ENCODE assay signal across 14 mouse cellular contexts in the genomic region with DNA sequence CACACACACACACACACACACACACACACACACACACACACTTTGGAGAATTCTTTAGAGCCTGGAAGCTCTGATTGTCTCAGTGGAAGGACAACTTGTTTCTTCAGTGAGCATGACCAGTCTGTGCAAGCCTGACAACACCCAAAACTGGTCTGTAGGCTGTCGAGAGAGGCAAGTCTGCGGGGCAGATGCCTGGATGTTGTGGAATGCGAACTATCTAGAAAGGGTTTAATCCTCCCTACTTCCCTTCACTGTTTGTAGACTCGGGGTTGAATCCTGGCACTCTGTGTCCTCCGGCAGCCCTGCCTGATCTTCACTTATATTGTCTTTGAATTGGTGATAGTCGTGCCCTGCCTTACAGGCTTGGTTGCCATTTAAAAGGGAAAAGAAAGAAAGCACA. TPM values are rescaled to one million over a fixed set of nuclear protein-coding genes. Genes with fewer than 3 reads are reported as not detected.
DNase-seq lines count a peak whose midpoint lies in the region; ATAC-seq and TF ChIP-seq lines count a peak whose summit lies in the region.
"Had no signal": no experiment of that assay in that cellular context is flagged by ENCODE, and none has a peak within 500 bp of the region (broad histone marks: within the 10 kb centered on the region; RNA-seq: fewer than 3 reads in every experiment).

No protein-coding gene starts in this region.

- peaks cover 6% of the 10 kb centered on the region; the same call in 1 of the 2 replicates for H3K36me3 ChIP-seq in forebrain, embryonic 13.5 days (ENCODE audit: poor library complexity, severe bottlenecking)
- no peaks in the 10 kb centered on the region for H3K36me3 ChIP-seq in forebrain, postnatal 0 days (ENCODE audit: insufficient read depth)
- H3K36me3 ChIP-seq in hindbrain, embryonic 13.5 days: no peaks in the 10 kb centered on the region
- 0 out of 2 replicates have a peak, but pooled peaks cover 2% of the 10 kb centered on the region for H3K36me3 ChIP-seq in hindbrain, embryonic 11.5 days (ENCODE audit: control insufficient read depth, insufficient read depth, low read length)
- H3K36me3 ChIP-seq: liver, embryonic 13.5 days had no signal

- no peaks in the 10 kb centered on the region for H3K27me3 ChIP-seq in forebrain, embryonic 13.5 days
- no peaks in the 10 kb centered on the region for H3K27me3 ChIP-seq in forebrain, postnatal 0 days (ENCODE audit: insufficient read depth, low read length)
- no peaks in the 10 kb centered on the region for H3K27me3 ChIP-seq in hindbrain, embryonic 13.5 days
- H3K27me3 ChIP-seq in hindbrain, embryonic 11.5 days (ENCODE audit: control insufficient read depth, insufficient read depth, low read length): no peaks in the 10 kb centered on the region

- no peak for DNase-seq in forebrain, postnatal 0 days
- no peak for DNase-seq in hindbrain, embryonic 11.5 days (ENCODE audit: low spot score)
- peak; percentile 34 for DNase-seq in urinary bladder, postnatal 14 days (ENCODE audit: low spot score)
- DNase-seq in urinary bladder, postnatal 10 days (ENCODE audit: low spot score): no peak
- no peak for DNase-seq in layer of hippocampus, adult 2 months (ENCODE audit: low spot score in 2 of 2)
- no peak for DNase-seq in spleen, postnatal 4 days (ENCODE audit: low spot score in 2 of 2)
- DNase-seq: cerebellum, adult 18-20 months; kidney, postnatal 14 days; liver, embryonic 13.5 days; spleen, adult 18-20 months had no signal

- peak overlapping the region; percentile 31; the same call in 1 of the 2 replicates for H3K27ac ChIP-seq in forebrain, embryonic 13.5 days
- no peak overlapping the region for H3K27ac ChIP-seq in forebrain, postnatal 0 days (ENCODE audit: low read depth, low read length)
- H3K27ac ChIP-seq in hindbrain, embryonic 13.5 days: 0 out of 2 replicates have a peak overlapping the region, but pooled peaks have one; percentile 18
- no peak overlapping the region for H3K27ac ChIP-seq in hindbrain, embryonic 11.5 days (ENCODE audit: low read depth, low read length)
- H3K27ac ChIP-seq in layer of hippocampus, adult 2 months: no peak overlapping the region
- H3K27ac ChIP-seq: left cerebral cortex, adult 2 months; liver, embryonic 13.5 days; macrophage had no signal

- peaks cover 67% of the 10 kb centered on the region for H3K4me1 ChIP-seq in forebrain, embryonic 13.5 days
- H3K4me1 ChIP-seq in forebrain, postnatal 0 days (ENCODE audit: insufficient read depth): peaks cover 14% of the 10 kb centered on the region; the same call in 1 of the 2 replicates
- peaks cover 75% of the 10 kb centered on the region for H3K4me1 ChIP-seq in hindbrain, embryonic 13.5 days (replicated peaks)
- H3K4me1 ChIP-seq in hindbrain, embryonic 11.5 days (replicated peaks; ENCODE audit: control insufficient read depth, insufficient read depth, low read length): peaks cover 13% of the 10 kb centered on the region

- no peaks in the 10 kb centered on the region for H3K9me3 ChIP-seq in forebrain, embryonic 13.5 days (replicated peaks)
- no peaks in the 10 kb centered on the region for H3K9me3 ChIP-seq in forebrain, postnatal 0 days (ENCODE audit: low read length)
- H3K9me3 ChIP-seq in hindbrain, embryonic 13.5 days: no peaks in the 10 kb centered on the region
- no peaks in the 10 kb centered on the region for H3K9me3 ChIP-seq in hindbrain, embryonic 11.5 days (ENCODE audit: control insufficient read depth, low read length)
- H3K9me3 ChIP-seq: liver, embryonic 13.5 days had no signal

- TF ChIP-seq CTCF in forebrain, postnatal 0 days (IDR thresholded peaks at IDR 0.05; ENCODE audit: low read depth): no peak
- no peak for TF ChIP-seq CTCF in layer of hippocampus, adult 2 months (conservative IDR thresholded peaks at IDR 0.05)

- WGBS in forebrain, embryonic 13.5 days: 32% methylated on average over 6 of the region's 6 CpGs
- WGBS in forebrain, postnatal 0 days: 32% methylated on average over 6 of the region's 6 CpGs
- 37% methylated on average over 6 of the region's 6 CpGs for WGBS in hindbrain, embryonic 13.5 days
- 42% methylated on average over 6 of the region's 6 CpGs for WGBS in hindbrain, embryonic 11.5 days

- no peak overlapping the region for H3K9ac ChIP-seq in forebrain, embryonic 13.5 days
- H3K9ac ChIP-seq in forebrain, postnatal 0 days: no peak overlapping the region
- no peak overlapping the region for H3K9ac ChIP-seq in hindbrain, embryonic 13.5 days
- H3K9ac ChIP-seq in hindbrain, embryonic 11.5 days (ENCODE audit: low read depth, low read length): no peak overlapping the region
- H3K9ac ChIP-seq: liver, embryonic 13.5 days had no signal

- no peak for ATAC-seq in forebrain, embryonic 13.5 days
- ATAC-seq in forebrain, postnatal 0 days: no peak
- ATAC-seq in hindbrain, embryonic 13.5 days (ENCODE audit: low FRiP score): no peak
- ATAC-seq in hindbrain, embryonic 11.5 days (ENCODE audit: low FRiP score): no peak

- no peak overlapping the region for H3K4me3 ChIP-seq in forebrain, embryonic 13.5 days
- H3K4me3 ChIP-seq in forebrain, postnatal 0 days (ENCODE audit: low read depth, low read length): no peak overlapping the region
- no peak overlapping the region for H3K4me3 ChIP-seq in hindbrain, embryonic 13.5 days
- H3K4me3 ChIP-seq in hindbrain, embryonic 11.5 days (ENCODE audit: low read depth, low read length): no peak overlapping the region
- H3K4me3 ChIP-seq in layer of hippocampus, adult 2 months: no peak overlapping the region
- H3K4me3 ChIP-seq: left cerebral cortex, adult 2 months; liver, embryonic 13.5 days had no signal

- no peak overlapping the region for H3K4me2 ChIP-seq in forebrain, embryonic 13.5 days
- no peak overlapping the region for H3K4me2 ChIP-seq in forebrain, postnatal 0 days (ENCODE audit: low read depth)
- H3K4me2 ChIP-seq in hindbrain, embryonic 13.5 days: no peak overlapping the region
- H3K4me2 ChIP-seq in hindbrain, embryonic 11.5 days (replicated peaks; ENCODE audit: low read depth, low read length): no peak overlapping the region
- H3K4me2 ChIP-seq: liver, embryonic 13.5 days had no signal

RNA-seq across cellular contexts. Expression of gene Cuedc1, which starts 25.9 kb away (rescaled TPM):
- 32.8 and 37.4 TPM in 2 replicates for polyA plus RNA-seq in forebrain, embryonic 13.5 days (2015; fragmentation: Nextera tagmentation; extraction: Ambion mirVana)
- 28.9 and 34.7 TPM in 2 replicates for total RNA-seq in forebrain, postnatal 0 days (2014; rRNA removed)
- 22.0 and 34.6 TPM in 2 replicates for polyA plus RNA-seq in forebrain, postnatal 0 days (2015; fragmentation: Nextera tagmentation; extraction: Ambion mirVana)
- polyA plus RNA-seq in hindbrain, embryonic 13.5 days (2015; fragmentation: Nextera tagmentation; extraction: Ambion mirVana): 46.4 and 49.5 TPM in 2 replicates
- polyA plus RNA-seq in hindbrain, embryonic 11.5 days (2014; fragmentation: Nextera tagmentation; extraction: Ambion mirVana): 17.6 TPM in 2 replicates
- 10 to 100 TPM; 31.1 to 35.3 TPM for total RNA-seq in layer of hippocampus, adult 2 months (2021)

RNA-seq across cellular contexts. Expression of gene Vezf1, which starts 55.7 kb away (rescaled TPM):
- polyA plus RNA-seq in forebrain, embryonic 13.5 days (2015; fragmentation: Nextera tagmentation; extraction: Ambion mirVana): 65.6 and 72.7 TPM in 2 replicates
- 33.0 and 43.7 TPM in 2 replicates for total RNA-seq in forebrain, postnatal 0 days (2014; rRNA removed)
- polyA plus RNA-seq in forebrain, postnatal 0 days (2015; fragmentation: Nextera tagmentation; extraction: Ambion mirVana): 28.0 and 34.6 TPM in 2 replicates
- 53.9 TPM in 2 replicates for polyA plus RNA-seq in hindbrain, embryonic 13.5 days (2015; fragmentation: Nextera tagmentation; extraction: Ambion mirVana)
- 77.7 and 80.7 TPM in 2 replicates for polyA plus RNA-seq in hindbrain, embryonic 11.5 days (2014; fragmentation: Nextera tagmentation; extraction: Ambion mirVana)
- total RNA-seq in layer of hippocampus, adult 2 months (2021): 10 to 100 TPM; 22.0 to 22.7 TPM

Comparison
In these comparisons a context has a peak if more than half of its experiments do, and no peak if none do; other contexts are left out.
1. H3K27ac ChIP-seq: peak in forebrain, embryonic 13.5 days (single experiment) and hindbrain, embryonic 13.5 days (single experiment); none in forebrain, postnatal 0 days (single experiment), hindbrain, embryonic 11.5 days (single experiment) and layer of hippocampus, adult 2 months (single experiment).